Mouse (Mus musculus): ENCODE data around the gene St3gal4.
A peak's percentile ranks its signal among the peaks of the same experiment; 100 is the strongest.

Gene St3gal4

DNA sequence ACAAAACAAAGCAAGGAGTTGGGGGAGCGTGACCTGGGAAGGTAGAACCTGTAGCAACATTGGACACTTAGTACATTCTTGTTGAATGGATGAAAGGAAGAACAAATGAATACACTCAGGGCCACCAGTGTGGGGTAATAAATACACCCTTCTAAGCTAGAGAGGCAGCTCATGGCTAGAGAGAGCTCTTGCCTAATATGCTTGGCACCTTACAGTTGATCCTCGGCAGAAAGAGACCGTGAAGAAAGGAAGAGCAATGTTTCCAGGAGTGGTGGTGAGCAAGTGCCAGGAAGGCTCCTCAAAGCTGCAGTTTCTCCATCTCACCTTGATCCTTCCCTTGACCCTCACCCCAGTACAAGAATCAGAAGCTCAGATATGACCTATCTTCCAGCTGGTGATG lies 9.5 kb upstream of the St3gal4 start:
- DNase-seq = no peak

DNA sequence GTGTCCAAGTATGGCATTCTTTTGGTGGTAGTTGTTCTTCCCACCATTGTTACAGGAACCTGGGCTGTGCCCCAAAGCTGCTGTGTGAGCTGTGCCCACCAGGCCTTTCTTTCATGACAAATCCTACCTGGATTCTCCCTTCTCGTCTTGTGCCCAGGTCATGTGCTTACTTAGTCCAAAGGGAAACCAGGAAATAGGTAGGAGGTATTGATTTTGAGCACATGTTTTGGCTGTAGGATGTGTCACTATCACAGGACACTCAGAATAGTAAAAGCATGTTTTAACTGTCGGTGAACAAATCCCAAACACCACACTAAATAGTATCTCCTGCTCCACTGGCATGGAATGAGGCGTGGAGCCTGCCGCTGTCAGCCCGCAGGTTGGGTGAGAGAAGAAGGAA lies 8.5 kb upstream of the St3gal4 start:
- DNase-seq = no peak

DNA sequence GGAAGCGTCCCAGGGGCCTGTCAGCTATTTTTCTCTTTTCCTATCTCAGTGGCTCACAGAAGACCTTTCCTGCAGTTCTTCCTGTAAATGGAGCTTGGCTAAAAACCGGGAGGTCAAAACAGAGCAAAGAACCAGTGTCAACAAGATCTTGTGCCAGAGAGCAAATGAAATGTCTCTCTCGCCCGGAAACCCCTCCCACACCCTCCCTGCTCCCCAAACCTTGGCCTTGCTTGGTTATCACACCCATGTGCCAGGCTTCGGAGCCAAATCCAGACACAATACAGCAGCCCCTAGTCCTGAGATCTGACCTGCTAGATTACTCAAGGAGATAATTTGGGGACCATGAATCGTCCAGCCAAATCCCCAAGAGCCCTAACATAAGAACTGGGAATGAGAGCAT lies 8.1 kb upstream of the St3gal4 start:
- peak; percentile 68 to 82 for DNase-seq

DNA sequence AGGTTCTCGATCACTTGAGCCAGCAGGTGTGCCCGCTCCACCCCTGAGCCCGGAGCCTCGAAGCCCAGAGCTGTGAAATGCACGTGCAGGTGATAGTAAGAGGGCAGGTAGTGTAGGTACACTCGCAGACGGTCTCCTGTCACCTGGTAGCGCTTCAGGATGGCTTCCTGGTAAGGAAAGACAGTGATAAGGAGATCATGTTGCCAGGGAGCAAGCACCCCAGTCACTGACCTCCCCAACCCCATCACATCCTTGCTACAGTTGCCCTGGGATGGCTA lies 5.5 kb upstream of the St3gal4 start:
- DNase-seq = no peak

GRCm38 (mm10) chr9:35123804-35124677 lies 5.0 kb upstream of the St3gal4 start:
- no peak for DNase-seq

DNA sequence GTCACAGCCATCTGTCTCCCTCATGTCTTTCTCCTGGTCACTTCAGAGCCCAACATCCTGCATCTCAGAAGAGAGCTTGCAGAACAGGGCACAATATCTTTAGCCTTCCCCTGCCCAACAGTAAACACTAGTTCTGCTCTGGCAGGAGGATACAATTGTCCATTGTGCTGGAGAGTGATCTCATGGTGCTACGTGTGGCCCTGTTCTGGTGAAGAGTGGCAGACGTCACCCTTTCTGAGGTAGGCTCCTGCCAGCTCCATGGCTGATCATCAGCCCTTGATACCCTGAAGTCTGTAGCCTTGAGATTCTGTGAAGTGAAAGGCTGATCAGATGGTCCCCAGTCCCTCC lies 4.4 kb upstream of the St3gal4 start:
- DNase-seq = no peak

DNA sequence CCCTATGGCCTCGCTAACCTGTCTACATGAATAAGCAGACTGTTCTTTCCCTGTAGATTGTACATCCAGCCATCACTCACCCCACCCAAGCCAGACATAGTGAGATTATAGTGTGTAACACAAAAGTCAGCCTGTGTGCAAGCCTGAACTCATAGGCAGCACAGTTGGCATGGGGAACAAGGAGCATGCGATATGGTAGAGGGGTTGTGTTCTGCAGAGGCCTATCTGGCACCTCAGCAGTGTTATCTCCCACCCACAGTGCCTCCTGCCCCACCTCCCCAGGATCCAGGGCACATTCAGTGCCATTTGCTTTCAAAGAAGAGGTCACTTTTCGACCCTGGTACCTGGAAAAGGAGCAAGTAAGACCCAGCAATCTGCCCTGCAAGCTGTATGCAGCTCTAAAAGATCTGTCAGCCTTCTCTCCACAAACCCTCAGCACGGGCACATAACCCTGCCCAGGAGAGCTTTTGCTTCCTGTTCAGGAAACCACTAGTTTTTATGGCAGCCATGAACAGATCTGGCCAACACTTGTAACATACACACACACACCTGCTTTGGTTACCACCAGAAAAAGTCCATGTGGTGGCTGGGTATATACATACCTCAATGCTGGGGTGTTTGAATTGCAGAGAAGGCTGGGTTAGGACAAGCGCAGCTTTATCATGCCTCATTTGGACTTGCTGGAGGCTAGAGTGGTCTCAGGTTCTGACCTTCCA lies 3.6 kb upstream of the St3gal4 start:
- DNase-seq = no peak

DNA sequence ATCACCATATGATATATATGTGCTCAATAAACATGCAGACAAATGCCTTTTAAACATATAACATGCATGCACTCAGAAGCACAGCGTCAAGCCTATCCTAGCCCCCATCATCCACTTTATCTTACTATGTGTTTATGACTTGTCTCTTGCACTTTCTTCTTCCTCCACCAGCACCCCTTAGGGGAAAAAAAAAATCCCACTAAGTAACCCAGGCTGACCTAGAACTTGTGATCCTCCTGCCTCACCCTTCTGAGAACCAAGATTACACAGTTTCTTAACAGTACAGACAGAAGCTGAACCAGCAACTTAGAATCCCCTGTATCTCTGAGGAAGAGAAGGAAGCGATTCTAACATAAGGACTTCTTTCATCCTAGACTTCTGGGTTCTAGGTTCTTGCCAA lies 505 bp downstream of the St3gal4 start:
- no peak for DNase-seq

DNA sequence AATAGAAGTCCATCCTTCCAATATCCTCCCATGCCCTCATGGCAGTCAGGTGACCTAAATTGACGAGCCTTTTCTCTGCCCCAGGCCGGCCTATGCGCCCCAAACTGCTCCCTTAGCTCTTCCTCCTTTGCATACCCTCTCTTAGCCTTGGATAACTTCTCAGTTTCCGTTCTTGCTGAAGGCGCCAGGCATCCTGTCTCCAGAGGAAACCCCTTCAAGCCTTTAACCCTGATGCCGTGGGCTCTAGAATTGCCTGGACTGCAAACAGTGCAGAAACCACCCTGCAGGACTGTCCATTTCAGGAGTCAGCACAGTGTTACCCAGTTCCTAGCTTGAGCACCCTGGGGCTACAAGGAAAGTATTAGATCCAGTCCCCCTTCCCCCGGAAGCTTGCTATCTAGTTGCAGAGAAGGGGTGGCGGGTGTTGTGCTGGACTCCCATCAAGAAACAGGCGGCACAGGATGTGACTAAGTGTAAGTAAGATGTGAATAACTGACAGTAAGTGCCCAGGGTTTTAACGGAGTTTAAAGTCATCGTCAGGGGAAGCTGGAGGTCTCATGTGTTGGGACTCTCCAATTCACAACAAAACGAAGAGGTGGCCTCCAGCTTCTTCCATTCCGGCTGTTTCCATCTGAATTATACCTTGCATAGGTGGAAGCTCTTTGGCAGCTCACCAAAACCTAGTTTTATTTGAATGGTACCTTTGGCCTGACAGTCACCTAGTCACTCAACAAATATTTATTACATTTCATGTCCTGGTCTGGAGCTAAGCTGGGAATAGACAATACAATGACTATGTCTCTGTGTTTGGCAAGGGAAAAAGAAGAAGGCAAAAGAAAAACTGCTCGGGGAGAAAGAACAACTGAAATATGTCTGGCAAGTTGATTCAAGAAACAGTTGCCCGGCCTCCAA lies 1.4 kb downstream of the St3gal4 start:
- peak; percentile 66 to 80 for DNase-seq

- DNase-seq = peak; percentile 77 to 90
These were observed 2.4 kb downstream of the St3gal4 start for GRCm38 (mm10) chr9:35116391-35117381.

GRCm38 (mm10) chr9:35115804-35116203 lies 3.3 kb downstream of the St3gal4 start:
- DNase-seq = no peak

GRCm38 (mm10) chr9:35115299-35115698 lies 3.8 kb downstream of the St3gal4 start:
- no peak for DNase-seq

GRCm38 (mm10) chr9:35114234-35114633 lies 4.8 kb downstream of the St3gal4 start:
- DNase-seq = no peak

DNA sequence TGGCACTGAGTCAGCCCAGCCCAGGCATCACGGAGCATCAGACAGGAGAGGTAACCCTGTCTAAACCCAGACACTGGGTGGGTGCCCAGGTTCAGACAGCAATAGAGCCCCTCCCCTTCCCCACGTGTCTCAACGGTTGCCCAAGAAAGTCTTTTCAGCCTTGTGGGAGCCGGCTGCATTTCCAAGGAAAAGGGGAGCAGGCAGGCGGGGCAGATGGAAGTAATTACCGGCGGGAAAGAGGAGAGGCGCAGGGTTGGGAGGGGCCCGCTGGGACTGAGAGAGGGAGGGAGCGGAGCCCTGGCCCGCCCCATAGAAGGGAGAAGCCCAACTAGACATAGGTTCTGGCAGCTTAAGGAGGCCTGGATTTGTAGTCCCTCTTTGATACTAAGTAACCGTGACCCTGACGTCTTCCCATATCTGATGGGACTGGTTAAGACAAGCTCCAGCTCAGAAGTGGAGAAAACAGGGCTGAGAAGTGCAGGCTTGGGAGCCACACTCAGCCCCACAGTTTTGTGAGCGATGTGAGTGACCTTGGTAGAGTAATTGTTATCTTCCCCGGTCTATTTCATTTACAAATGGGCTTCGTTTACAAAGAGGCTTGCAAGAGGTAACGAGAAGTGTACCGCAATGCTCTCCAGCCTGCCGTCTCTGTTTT lies 7.0 kb downstream of the St3gal4 start:
- no peak for DNase-seq

DNA sequence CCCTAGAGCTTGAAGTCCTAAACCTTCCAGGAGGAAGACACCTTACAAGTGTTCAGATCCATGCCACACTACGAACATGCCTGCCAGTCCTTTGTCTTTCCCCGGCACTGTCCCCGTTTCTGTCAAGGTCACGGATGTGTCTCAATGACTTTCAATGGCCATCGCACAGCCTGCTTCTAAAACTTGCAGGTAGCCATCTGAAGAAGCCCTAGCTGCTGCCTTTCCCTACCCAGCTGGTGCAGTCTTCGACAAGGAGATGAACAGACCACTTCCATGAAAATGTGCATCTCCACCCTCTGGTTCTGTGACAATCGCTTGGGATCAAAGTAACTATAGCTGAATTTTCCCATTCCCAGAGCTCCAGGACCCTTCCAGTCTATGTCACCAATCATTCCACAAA lies 7.6 kb downstream of the St3gal4 start:
- DNase-seq = no peak

- no peak for DNase-seq
These were observed 8.5 kb downstream of the St3gal4 start for GRCm38 (mm10) chr9:35110567-35110966.

DNA sequence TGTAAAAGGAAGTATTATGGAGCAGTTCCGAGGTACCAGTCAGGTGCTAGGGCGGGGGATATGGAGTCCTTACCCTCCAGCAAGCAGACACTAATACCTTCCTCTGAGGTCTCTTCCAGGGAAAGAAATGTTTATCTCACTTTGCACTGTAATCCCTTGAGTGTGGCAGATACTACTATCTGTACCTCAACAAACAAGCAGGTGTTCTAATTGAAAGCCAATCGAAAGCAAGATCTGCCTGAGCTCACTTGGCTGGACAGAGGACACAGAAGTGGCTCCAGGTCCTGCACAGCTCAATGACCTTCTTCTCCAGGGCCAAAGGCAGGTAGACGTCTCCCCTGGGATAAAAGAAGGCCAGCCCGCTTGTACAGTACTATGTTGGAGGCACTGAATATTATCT lies 9.0 kb downstream of the St3gal4 start:
- no peak for DNase-seq

GRCm38 (mm10) chr9:35108916-35109315 lies 10.2 kb downstream of the St3gal4 start:
- DNase-seq = no peak

- DNase-seq = no peak
These were observed 11.0 kb downstream of the St3gal4 start for GRCm38 (mm10) chr9:35108066-35108465.

DNA sequence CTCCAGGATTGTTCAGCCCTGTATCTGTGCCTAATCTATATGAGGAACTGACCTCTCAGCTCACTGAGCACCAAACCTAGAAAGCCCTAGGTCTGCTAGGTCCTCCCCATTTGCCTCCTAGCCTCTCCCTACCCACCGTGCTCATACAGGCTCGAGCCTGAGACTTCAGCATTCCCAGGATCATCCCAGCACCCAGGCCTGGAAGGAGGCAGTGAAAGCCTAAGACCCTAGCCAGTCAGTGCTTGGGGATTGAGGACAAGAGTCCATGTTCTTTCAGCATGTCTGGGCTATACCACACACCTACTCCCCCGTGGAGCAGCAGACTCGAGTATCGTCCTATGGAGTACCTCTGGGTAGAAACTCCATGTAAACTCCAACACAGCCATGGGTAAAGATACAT lies 11.7 kb downstream of the St3gal4 start:
- DNase-seq = no peak

Data from kidney, postnatal 25 days (tissue).